Mouse (Mus musculus) thymus, postnatal 10 days (tissue): ENCODE results near the gene Rgl1.

Experiments
- DNase-seq, 2 experiments: peaks; one replicate each; pipeline ENCODE4 v3.0.0; 2021; ENCODE audit warnings: low spot score in 2 of 2

Rgl1 gene

DNA sequence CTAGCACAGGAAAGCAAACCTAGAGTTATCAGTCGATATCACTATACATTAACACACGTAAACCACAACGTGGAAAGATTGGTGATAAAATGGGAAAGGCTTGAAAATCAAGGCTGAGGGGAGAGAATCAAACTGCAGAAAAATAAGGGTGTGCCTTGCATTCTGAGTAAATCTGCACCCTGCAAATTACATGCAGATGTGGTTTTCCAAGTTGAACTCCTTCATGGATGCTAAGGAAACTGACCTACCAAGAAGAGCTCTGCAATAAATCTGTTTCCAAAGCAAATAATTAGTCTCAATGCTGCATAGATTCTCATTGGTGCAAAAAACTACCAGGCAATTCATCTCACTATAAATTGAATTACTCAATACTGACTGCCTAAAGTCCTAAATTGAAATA is 178.7 kb downstream of the Rgl1 start:
- no peak for DNase-seq

GRCm38 (mm10) chr1:152585385-152585984 is 180.7 kb downstream of the Rgl1 start:
- peak in 1 of 2 experiments; percentile 33 for DNase-seq

DNA sequence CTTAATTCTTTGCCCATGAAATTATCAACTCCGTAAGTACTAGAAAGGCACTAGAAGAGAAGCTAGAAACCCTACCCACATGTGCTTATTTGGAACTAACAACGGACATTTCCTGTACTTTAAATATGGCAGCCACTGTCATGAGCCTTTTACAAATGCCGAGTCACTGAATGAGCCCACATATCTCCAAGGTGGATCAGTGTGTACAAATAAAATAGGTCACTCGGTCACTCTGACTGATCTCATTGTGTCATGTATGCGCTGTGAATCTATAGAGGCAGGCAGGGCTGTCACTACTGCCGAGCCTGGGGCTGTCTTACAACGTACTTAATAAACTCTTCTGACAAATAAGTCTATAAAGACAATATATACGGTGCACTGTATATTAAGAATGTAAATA is 181.2 kb downstream of the Rgl1 start:
- no peak for DNase-seq

DNA sequence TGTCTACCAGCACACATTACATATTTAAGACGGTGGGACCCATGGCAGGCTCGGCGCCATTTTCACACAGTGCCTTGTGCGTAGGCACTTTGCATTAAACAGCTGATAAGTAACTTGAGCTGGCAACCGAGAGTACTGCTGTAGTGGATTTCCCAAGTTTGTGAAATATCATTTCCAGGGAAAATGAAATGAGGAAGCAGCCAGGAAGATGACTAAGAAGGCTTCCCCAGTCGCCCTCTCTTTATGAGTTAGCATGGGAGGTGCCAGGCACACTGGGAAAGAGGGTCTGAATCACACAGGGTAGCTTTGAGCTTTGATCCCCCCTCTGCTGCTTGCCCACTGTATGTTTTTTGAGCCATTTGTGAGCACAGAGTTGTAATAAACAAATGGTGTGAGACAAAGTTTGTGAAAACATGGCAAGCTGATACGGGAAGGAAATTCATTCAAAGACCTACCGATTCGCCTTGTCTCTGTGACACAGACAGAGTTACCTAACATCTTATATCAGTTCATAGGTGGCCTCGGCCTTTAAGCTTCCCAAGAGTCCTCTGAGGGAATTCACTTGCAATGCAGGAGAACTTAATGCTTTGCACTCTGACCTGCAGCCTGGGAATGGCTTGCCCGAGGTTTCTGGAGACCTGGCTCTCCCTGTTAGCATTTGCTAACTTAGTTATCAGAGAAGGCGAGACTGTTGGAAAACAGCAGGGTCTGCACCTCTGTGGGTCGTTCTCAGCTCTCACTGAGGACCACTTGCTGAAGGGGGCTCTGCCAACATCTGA is 184.8 kb downstream of the Rgl1 start:
- no peak for DNase-seq

GRCm38 (mm10) chr1:152578944-152579343 is 187.2 kb downstream of the Rgl1 start:
- DNase-seq, result no peak

DNA sequence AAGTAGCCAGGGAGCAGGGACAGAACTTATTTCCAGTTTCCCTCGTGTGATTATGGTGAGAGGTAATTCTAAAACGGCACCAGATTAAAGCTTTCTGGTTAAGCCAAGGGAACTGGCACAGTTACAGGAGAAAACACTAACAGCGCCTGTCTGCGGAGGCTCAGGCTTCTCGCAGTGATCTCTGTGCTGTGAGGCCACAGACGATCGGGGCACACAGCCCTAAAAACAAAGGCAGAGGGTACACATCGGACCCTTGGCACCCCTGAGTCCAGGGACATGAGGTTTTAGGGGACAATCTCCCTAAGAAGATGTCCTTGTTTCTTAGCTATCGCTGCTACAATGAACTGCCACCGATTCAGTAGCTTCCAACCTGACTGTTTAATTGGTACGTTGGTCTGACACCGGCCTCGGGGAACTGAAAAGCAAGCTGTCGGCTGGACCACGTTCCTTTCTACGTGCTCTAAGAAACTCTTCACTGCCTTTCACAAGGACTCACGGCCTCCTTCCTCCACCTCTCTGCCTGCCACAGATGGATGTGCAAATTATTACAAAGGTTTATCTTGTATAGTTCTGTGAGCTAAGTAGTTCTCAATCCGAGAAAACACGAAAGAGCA is 187.9 kb downstream of the Rgl1 start:
- no peak for DNase-seq

GRCm38 (mm10) chr1:152576614-152577144 is 189.5 kb downstream of the Rgl1 start:
- no peak for DNase-seq

- no peak for DNase-seq
Measured at GRCm38 (mm10) chr1:152575096-152575495, 191.1 kb downstream of the Rgl1 start.

DNA sequence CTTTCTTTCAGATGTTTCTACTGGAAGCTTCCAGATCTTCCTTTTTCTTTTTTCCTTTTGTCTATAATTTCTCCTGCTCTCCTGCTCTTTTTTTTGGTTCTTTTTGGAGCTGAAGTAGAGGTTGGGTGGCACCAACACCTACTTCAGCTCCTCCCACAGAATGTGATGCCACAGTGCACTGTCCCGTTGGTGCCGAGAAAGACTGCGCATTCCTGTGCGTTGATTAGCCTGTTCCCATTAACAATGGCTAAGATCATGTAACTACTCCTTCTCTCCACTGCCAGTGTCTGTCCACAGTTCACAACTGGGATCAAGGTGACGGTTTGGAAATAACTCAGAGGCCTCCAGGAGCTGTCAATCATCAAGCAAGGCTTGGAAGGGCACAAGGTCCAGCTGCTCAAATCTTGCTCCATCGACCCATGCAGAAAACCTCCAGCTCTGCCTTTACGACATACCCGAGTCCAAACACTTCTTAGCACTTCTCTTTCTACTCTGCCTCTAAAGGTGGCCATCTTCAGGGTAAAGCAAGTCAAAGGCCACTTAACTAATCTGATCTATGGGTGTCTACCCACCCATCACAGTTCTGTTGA is 192.6 kb downstream of the Rgl1 start:
- DNase-seq, result no peak

DNA sequence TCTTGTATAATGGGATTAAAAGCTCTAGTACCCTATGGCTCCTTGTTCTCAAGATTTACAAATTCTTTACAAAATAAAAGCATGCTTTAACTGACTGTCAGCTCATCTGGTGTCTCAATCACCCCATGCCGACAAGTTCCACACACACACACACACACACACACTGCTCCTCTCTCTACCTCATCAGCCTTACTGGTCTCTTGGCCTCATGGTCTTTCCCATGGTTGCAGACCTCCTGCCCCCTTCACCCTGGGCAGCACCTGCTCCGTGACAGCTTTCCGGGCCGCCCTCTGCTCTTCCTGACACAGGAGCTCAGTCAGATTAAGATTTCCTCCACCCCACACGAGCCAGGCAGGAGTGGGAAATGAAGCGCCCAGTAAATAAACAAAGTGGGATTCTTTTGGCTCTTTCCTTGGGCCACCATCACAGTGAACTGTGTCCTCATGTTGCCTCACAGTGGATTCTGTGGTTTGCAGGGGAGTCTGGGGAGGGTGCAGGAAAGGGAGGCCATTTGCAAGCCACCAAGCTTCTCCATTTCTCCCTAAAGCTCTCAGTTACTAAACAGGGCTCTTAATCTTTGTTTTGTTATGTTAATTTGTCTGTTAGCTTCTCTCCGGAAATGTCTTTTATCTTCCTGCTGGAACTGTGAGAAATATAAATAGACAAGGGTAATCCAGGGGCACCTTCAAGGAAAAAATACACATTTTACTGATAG is 193.2 kb downstream of the Rgl1 start:
- DNase-seq, result no peak

DNA sequence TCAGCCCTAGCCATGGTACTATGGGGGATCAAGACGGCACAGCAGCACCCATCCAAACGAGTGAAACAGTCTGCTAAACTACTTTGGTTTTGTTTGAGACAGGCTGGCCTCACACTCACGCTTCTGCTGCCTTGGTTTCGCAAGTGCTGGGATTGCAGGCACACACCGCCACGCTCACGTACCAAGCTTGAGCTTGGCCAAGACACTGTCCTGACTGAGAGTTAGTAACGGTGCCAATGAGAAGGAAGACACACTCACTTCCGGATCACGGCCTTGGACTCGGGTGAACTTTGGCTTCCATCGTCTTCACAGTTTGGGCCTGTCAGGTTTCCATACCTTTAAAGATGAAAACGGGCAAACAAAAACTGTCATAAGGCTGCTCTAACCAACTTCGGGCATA is 194.8 kb downstream of the Rgl1 start:
- no peak for DNase-seq

DNA sequence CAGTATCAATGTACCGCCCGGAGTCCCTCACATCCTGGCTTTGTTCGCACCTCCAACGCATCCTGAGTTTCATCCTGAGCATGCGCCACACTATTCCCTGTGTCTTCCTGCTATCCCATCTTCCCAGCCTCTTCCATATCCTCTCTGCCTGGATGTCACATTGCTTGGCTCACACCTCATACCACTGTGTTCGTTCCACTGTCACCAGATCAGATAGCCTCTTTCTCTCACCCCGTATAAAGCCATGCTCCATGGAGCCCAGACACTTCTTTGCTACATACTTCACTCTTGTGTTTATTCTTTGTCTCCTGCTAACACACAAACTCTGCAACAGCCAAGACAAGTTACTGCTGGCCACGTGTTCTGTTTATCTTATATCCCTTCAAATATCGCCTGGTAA is 195.5 kb downstream of the Rgl1 start:
- no peak for DNase-seq

- DNase-seq, result no peak
Measured at GRCm38 (mm10) chr1:152563282-152563681, 202.9 kb downstream of the Rgl1 start.

GRCm38 (mm10) chr1:152562877-152563276 is 203.3 kb downstream of the Rgl1 start:
- no peak for DNase-seq

- DNase-seq, result no peak
Measured at GRCm38 (mm10) chr1:152560477-152560876, 205.7 kb downstream of the Rgl1 start.

GRCm38 (mm10) chr1:152556576-152557281 is 209.4 kb downstream of the Rgl1 start:
- no peak for DNase-seq

DNA sequence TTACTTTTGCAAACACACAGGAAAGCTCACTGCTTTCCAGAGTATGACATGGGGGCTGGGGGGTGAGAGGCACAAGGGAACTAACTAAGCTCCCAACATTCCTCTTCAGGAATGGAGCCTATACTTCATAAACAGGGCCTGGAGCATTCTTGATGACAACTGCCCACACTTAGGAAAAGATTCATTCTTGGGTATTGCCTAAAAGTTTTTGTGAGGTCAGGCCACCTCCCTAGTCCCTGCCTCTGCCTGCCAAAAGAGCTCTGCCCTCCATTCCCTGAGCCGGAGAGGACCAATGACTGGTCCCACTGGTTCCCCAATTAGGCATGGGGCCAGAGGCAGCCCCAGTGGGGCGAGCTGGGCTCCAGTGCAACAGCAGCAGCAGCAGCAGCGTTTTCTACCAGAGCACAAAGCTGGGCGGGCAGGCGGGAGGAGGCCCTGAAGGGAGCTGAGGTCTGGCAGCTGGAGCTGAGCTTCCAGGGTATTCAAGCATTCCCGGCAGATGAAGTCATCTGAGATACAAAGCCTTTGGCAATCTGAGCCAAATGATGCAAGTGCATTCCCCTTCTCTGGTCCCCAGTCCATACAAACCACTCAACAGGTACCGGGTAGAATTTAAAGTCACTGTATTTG is 210.1 kb downstream of the Rgl1 start:
- no peak for DNase-seq

DNA sequence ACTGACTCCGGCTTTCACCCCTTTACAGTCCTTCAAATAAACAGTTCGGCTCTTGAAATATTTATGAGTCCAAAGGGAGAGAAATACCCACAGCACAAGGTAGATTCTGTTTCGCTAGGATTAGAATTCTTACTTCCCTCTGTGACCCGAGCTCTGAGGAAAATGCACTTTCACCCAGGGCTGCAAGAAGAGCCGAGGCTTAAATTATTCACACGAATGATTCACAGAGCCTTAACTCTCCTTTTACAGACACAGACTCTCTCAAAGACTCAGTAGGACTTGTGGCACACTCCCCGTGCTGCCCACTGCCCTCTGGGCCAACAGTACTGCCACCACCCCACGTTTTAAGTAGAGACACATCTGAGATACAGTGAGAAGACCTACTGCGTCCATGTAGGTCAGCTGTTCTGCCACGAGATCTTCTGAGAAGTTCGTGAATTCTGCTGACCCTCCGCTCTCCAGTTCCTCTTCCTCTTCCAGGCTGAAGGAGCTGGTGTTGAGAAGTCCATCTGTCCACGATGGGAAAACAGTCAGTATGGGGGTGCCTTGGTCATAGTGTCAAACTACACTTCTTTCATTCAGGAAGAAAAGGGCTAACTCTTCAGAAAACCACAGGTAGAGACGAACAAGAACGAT is 212.1 kb downstream of the Rgl1 start:
- DNase-seq, result no peak

- no peak for DNase-seq
Measured at GRCm38 (mm10) chr1:152550973-152551372, 215.2 kb downstream of the Rgl1 start.

- DNase-seq, result no peak
Measured at GRCm38 (mm10) chr1:152550544-152550943, 215.6 kb downstream of the Rgl1 start.
